Mouse (Mus musculus) lung, adult 2 months (tissue): ENCODE data around the gene Celf3.

Experiments used
- CTCF ChIP-seq: fragments of 200-500 bp; IDR thresholded peaks from 2 replicates; pipeline ENCODE4 v1.5.1; 2011; ENCODE audit warnings: mild to moderate bottlenecking, low read length, control low read depth; ENCODE audit not compliant: insufficient read depth
- POLR2A ChIP-seq: fragments of 200-500 bp; IDR thresholded peaks from 2 replicates; pipeline ENCODE4 v1.6.1; 2011; ENCODE audit warnings: low read depth, mild to moderate bottlenecking, control low read depth, low read length, borderline replicate concordance; ENCODE audit errors: extremely low read depth

- TF ChIP-seq CTCF (no peak), POLR2A (no peak)
Observed at GRCm38 (mm10) chr3:94480291-94480884, 2.3 kb downstream of the Celf3 start, which contains the start of gene Riiad1.
